Mouse (Mus musculus): ENCODE data around the gene 1700025C18Rik. TPM values are rescaled to one million over a fixed set of nuclear protein-coding genes. Genes with fewer than 3 reads are reported as not detected.

1700025C18Rik gene
- polyA plus RNA-seq, 1 experiment from 2014 or later = not detected

Other genes starting within 250 kb of the 1700025C18Rik start
- 50.1 and 55.1 TPM in 2 replicates for gene Pltp, start 233.0 kb downstream of the 1700025C18Rik start, polyA plus RNA-seq (2014; fragmentation: Nextera tagmentation; extraction: Ambion mirVana)
- gene Pcif1, start 211.4 kb downstream of the 1700025C18Rik start, polyA plus RNA-seq (2014; fragmentation: Nextera tagmentation; extraction: Ambion mirVana) = 56.9 and 62.8 TPM in 2 replicates
- 11.9 and 13.9 TPM in 2 replicates for gene Zfp335, start 179.0 kb downstream of the 1700025C18Rik start, polyA plus RNA-seq (2014; fragmentation: Nextera tagmentation; extraction: Ambion mirVana)
- gene Mmp9, start 150.0 kb downstream of the 1700025C18Rik start, polyA plus RNA-seq (2014; fragmentation: Nextera tagmentation; extraction: Ambion mirVana) = 33.7 and 52.0 TPM in 2 replicates
- 0.56 and 1.1 TPM in 2 replicates for gene Slc12a5, start 129.9 kb downstream of the 1700025C18Rik start, polyA plus RNA-seq (2014; fragmentation: Nextera tagmentation; extraction: Ambion mirVana)
- gene Ncoa5, start 55.9 kb downstream of the 1700025C18Rik start, polyA plus RNA-seq (2014; fragmentation: Nextera tagmentation; extraction: Ambion mirVana) = 48.7 and 53.2 TPM in 2 replicates
- 4.2 and 6.4 TPM in 2 replicates for gene Cd40, start 35.1 kb downstream of the 1700025C18Rik start, polyA plus RNA-seq (2014; fragmentation: Nextera tagmentation; extraction: Ambion mirVana)
- 0.33 and 0.93 TPM in 2 replicates for gene Cdh22, start 144.1 kb upstream of the 1700025C18Rik start, polyA plus RNA-seq (2014; fragmentation: Nextera tagmentation; extraction: Ambion mirVana)
- 45.6 and 52.1 TPM in 2 replicates for gene Slc35c2, start 197.1 kb upstream of the 1700025C18Rik start, polyA plus RNA-seq (2014; fragmentation: Nextera tagmentation; extraction: Ambion mirVana)
- gene Elmo2, start 235.7 kb upstream of the 1700025C18Rik start, polyA plus RNA-seq (2014; fragmentation: Nextera tagmentation; extraction: Ambion mirVana) = 70.6 and 77.3 TPM in 2 replicates

All from embryonic facial prominence, embryonic 14.5 days (tissue).